Comparison of ENCODE assay signal across 8 mouse cellular contexts in the genomic region with DNA sequence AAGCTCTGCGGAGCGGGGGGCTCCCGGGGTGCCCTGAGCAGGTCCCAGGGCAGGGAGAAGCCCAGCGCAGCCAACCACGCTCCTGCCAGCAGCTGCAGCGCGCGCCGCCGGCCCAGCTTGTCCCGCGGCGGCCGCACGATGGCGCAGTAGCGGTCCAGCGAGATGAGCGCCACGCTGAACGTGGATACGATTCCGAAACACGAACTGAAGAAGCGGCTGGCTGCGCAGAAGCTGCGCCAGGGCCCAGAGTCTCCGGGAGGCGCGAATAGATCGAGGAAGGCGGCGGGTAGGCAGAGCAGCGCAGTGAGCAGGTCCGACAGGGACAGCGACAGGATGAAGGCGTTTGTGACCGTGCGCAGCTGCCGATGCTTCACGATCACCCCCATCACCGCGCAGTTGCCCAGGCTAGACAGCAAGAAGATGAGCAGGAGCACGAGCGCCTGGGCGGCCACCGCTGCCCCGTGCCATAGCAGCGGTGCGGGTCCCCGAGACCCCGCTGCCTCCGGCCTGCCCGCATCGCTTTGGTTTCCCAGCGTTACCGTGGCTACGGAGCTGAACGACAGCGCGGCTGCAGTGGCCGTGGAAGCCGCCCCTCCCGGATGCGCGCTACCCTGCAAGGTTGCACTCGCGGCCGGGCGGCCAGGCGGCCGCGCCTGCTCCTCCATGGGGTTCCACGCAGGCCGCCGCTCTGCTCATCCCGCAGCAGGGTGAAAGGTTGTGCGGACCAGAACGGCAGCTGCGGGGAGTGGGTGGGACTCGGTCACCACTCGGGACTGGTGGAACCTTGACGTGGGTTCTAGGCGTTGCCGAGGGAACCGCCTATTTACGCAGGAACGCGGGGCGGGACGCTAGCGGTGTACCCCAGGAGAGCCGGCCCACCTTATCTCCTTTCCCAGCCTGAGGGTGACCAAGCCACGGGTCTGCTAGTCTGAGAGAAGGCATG. TPM values are rescaled to one million over a fixed set of nuclear protein-coding genes. Genes with fewer than 3 reads are reported as not detected.
A peak's percentile ranks its signal among the peaks of the same experiment; 100 is the strongest.
DNase-seq lines count a peak whose midpoint lies in the region; ATAC-seq lines count a peak whose summit lies in the region.

A gene (minus strand): TSS at position 799 of the 943 bp plus-strand sequence.

- peak within 1 kb of the TSS; percentile 97 for H3K4me2 ChIP-seq in embryonic facial prominence, embryonic 12.5 days (replicated peaks)
- H3K4me2 ChIP-seq in limb, embryonic 12.5 days = peak within 1 kb of the TSS; percentile 95
- H3K4me2 ChIP-seq in midbrain, embryonic 13.5 days (replicated peaks) = peak within 1 kb of the TSS; percentile 88

- no peaks in the 10 kb centered on the region for H3K36me3 ChIP-seq in embryonic facial prominence, embryonic 12.5 days
- peaks cover 5% of the 10 kb centered on the region; the same call in 1 of the 2 replicates for H3K36me3 ChIP-seq in limb, embryonic 12.5 days
- H3K36me3 ChIP-seq in midbrain, embryonic 13.5 days = no peaks in the 10 kb centered on the region

- DNase-seq in adrenal gland, postnatal 4 days (ENCODE audit: low spot score in 2 of 2) = peak; percentile 54 to 64
- peak; percentile 75 for DNase-seq in heart, adult 8-10 months (ENCODE audit: low spot score)
- peak; percentile 57 to 81 for DNase-seq in kidney, adult 8-10 months
- DNase-seq in skeletal muscle tissue, adult 2 months (ENCODE audit: low read depth, low spot score) = peak; percentile 39
- peak; percentile 80 for DNase-seq in yolk sac, embryonic 10.5 days (ENCODE audit: low spot score)

- peak; percentile 73 for ATAC-seq in embryonic facial prominence, embryonic 12.5 days (ENCODE audit: insufficient number of reproducible peaks, insufficient read depth, low FRiP score, low TSS enrichment)
- ATAC-seq in limb, embryonic 12.5 days (ENCODE audit: insufficient number of reproducible peaks, insufficient read depth, low FRiP score, low TSS enrichment, low read depth) = peak; percentile 82
- ATAC-seq in midbrain, embryonic 13.5 days = peak; percentile 93

- H3K4me1 ChIP-seq in embryonic facial prominence, embryonic 12.5 days = peaks cover 9% of the 10 kb centered on the region; the same call in 1 of the 2 replicates
- H3K4me1 ChIP-seq in limb, embryonic 12.5 days (replicated peaks) = peaks cover 6% of the 10 kb centered on the region
- H3K4me1 ChIP-seq in midbrain, embryonic 13.5 days (replicated peaks) = peaks cover 13% of the 10 kb centered on the region

- peak within 1 kb of the TSS; percentile 72 for H3K4me3 ChIP-seq in embryonic facial prominence, embryonic 12.5 days
- H3K4me3 ChIP-seq in limb, embryonic 12.5 days (replicated peaks) = peak within 1 kb of the TSS; percentile 68
- H3K4me3 ChIP-seq in midbrain, embryonic 13.5 days (replicated peaks) = peak within 1 kb of the TSS; percentile 74

- H3K27me3 ChIP-seq in embryonic facial prominence, embryonic 12.5 days = peaks cover 35% of the 10 kb centered on the region
- H3K27me3 ChIP-seq in limb, embryonic 12.5 days = peaks cover 28% of the 10 kb centered on the region
- peaks cover 14% of the 10 kb centered on the region for H3K27me3 ChIP-seq in midbrain, embryonic 13.5 days

- H3K9ac ChIP-seq in embryonic facial prominence, embryonic 12.5 days = peak within 1 kb of the TSS; percentile 63
- H3K9ac ChIP-seq in limb, embryonic 12.5 days (replicated peaks) = peak within 1 kb of the TSS; percentile 65
- peak within 1 kb of the TSS; percentile 72 for H3K9ac ChIP-seq in midbrain, embryonic 13.5 days (replicated peaks)

- WGBS in embryonic facial prominence, embryonic 12.5 days = under 1% methylated on average over 94 of the region's 94 CpGs
- under 1% methylated on average over 93 of the region's 94 CpGs for WGBS in limb, embryonic 12.5 days
- WGBS in midbrain, embryonic 13.5 days = under 1% methylated on average over 94 of the region's 94 CpGs

- 0 out of 2 replicates have a peak within 1 kb of the TSS, but pooled peaks have one; percentile 2 for H3K27ac ChIP-seq in embryonic facial prominence, embryonic 12.5 days
- no peak within 1 kb of the TSS for H3K27ac ChIP-seq in limb, embryonic 12.5 days
- peak within 1 kb of the TSS; percentile 91 for H3K27ac ChIP-seq in midbrain, embryonic 13.5 days

- H3K9me3 ChIP-seq in embryonic facial prominence, embryonic 12.5 days = no peaks in the 10 kb centered on the region
- H3K9me3 ChIP-seq in limb, embryonic 12.5 days = no peaks in the 10 kb centered on the region
- H3K9me3 ChIP-seq in midbrain, embryonic 13.5 days = no peaks in the 10 kb centered on the region; the same call in 1 of the 2 replicates

RNA-seq across cellular contexts. Expression of the gene that starts here (rescaled TPM):
- 1 to 10 TPM; 3.2 to 3.3 TPM for total RNA-seq in adrenal gland, postnatal 4 days (2021)
- 1.0 and 1.4 TPM in 2 replicates for polyA plus RNA-seq in embryonic facial prominence, embryonic 12.5 days (2016; fragmentation: Nextera tagmentation; extraction: Ambion mirVana)
- under 1 TPM; 0.26 to 0.41 (median 0.31) TPM for total RNA-seq in heart, adult 8-10 months (2022)
- polyA plus RNA-seq in limb, embryonic 12.5 days (2016; fragmentation: Nextera tagmentation; extraction: Ambion mirVana) = 0.80 and 0.83 TPM in 2 replicates
- 2.5 and 2.6 TPM in 2 replicates for polyA plus RNA-seq in midbrain, embryonic 13.5 days (2015; fragmentation: Nextera tagmentation; extraction: Ambion mirVana)

Comparison
In these comparisons a context has a peak if more than half of its experiments do, and no peak if none do; other contexts are left out.
1. Peak in DNase-seq in heart, adult 8-10 months; RNA of the gene not detected or under 1 TPM.
2. Peak in ATAC-seq, H3K4me3 ChIP-seq, H3K9ac ChIP-seq and H3K4me2 ChIP-seq in limb, embryonic 12.5 days; RNA of the gene not detected or under 1 TPM.